Mouse (Mus musculus): ENCODE data around the gene Bhlhb9.

DNA sequence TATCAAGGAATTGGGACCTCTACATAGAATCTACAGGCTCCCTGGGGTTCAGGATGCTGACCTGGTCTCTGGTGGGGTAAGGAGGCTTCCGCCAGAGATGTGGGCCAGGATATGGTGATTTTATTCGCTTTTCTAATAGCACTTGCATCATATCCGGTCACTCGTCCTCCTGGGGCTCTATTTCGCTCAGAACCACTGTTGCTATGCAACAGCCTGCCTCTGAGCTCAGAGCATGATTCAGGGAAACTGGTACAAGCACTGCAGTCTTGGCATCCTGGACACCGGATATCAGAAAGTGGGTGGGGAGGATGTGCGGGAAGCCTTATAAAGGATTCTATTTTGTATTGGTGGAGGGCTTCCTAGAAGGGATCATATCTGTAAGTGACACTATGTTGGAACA is 124.8 kb downstream of the Bhlhb9 start:
- TF ChIP-seq ELF1 (IDR thresholded peaks at IDR 0.05; ENCODE audit: low read depth, low read length) (no peak), EP300 (IDR thresholded peaks at IDR 0.05; ENCODE audit: low read length) (no peak), PAX5 (IDR thresholded peaks at IDR 0.05; ENCODE audit: low read length) (no peak), CHD1 (IDR thresholded peaks at IDR 0.05; ENCODE audit: low read depth, low read length) (no peak), CTCF (conservative IDR thresholded peaks at IDR 0.05 in 1 of 2, IDR thresholded peaks at IDR 0.05 in 1 of 2; ENCODE audit: low read depth in 2 of 2, low read length in 2 of 2) (no peak), MEF2A (IDR thresholded peaks at IDR 0.05; ENCODE audit: borderline replicate concordance, low read depth, low read length) (no peak)

All from CH12.LX (cell line).